In genomic region chr8:106210821-106211345, GRCm38 (mm10) we compare ENCODE assay signal across 8 mouse cellular contexts. TPM values are rescaled to one million over a fixed set of nuclear protein-coding genes. Genes with fewer than 3 reads are reported as not detected.
DNase-seq lines count a peak whose midpoint lies in the region; ATAC-seq and TF ChIP-seq lines count a peak whose summit lies in the region.

Gene Slc7a6os, minus strand, starts transcription at chr8:106210935.
Gene Prmt7, plus strand, starts transcription at chr8:106210936.

- peak; percentile 99 for ATAC-seq in hindbrain, embryonic 16.5 days
- peak; percentile 99 for ATAC-seq in megakaryocyte, adult 5-6 weeks (ENCODE audit: poor library complexity, severe bottlenecking)

- DNase-seq in T-cell, adult 2 months (ENCODE audit: low spot score), result peak; percentile 93
- DNase-seq in cerebellum, postnatal 36 days, result peak; percentile 98
- peak; percentile 96 for DNase-seq in gastrocnemius, adult 18-20 months (ENCODE audit: low spot score)
- peak; percentile 96 to 98 for DNase-seq in left cerebral cortex, adult 2 months (ENCODE audit: extremely low spot score in 1 of 2, low spot score in 2 of 2)
- DNase-seq in right cerebral cortex, adult 2 months (ENCODE audit: low spot score in 2 of 2), result peak; percentile 97 to 98
- DNase-seq in urinary bladder, postnatal 14 days (ENCODE audit: low spot score), result peak; percentile 97

- peak within 1 kb of the TSS; percentile 92 for H3K4me3 ChIP-seq in hindbrain, embryonic 16.5 days (ENCODE audit: low read length)
- peak within 1 kb of the TSS; percentile 89 for H3K4me3 ChIP-seq in left cerebral cortex, adult 2 months

- no peaks in the 10 kb centered on the region for H3K27me3 ChIP-seq in hindbrain, embryonic 16.5 days (replicated peaks; ENCODE audit: control insufficient read depth, insufficient read depth, low read length)

- peak within 1 kb of the TSS; percentile 72 for H3K4me2 ChIP-seq in hindbrain, embryonic 16.5 days (ENCODE audit: low read length)

- TF ChIP-seq CTCF in left cerebral cortex, adult 2 months (IDR thresholded peaks at IDR 0.05), result no peak; the same call in 1 of the 2 replicates

- intact Hi-C loops in left cerebral cortex, adult 2 months (cut with DNase I), result loop anchor here (2.0 to 10.0 kb wide), 4 partner anchors 42 to 1154 kb away; partner anchors contain the start of genes Slc7a6 and Smpd3

- H3K36me3 ChIP-seq in hindbrain, embryonic 16.5 days (ENCODE audit: control insufficient read depth, insufficient read depth, low read length), result peaks cover 4% of the 10 kb centered on the region; the same call in 1 of the 2 replicates

- H3K27ac ChIP-seq in hindbrain, embryonic 16.5 days (ENCODE audit: low read depth, low read length), result peak within 1 kb of the TSS; percentile 97
- peak within 1 kb of the TSS; percentile 96 for H3K27ac ChIP-seq in left cerebral cortex, adult 2 months

- WGBS in hindbrain, embryonic 16.5 days, result under 1% methylated on average over 47 of the region's 52 CpGs

- H3K9me3 ChIP-seq in hindbrain, embryonic 16.5 days (ENCODE audit: control insufficient read depth, low read length), result no peaks in the 10 kb centered on the region

- H3K9ac ChIP-seq in hindbrain, embryonic 16.5 days (ENCODE audit: low read depth, low read length), result peak within 1 kb of the TSS; percentile 95

- H3K4me1 ChIP-seq in hindbrain, embryonic 16.5 days (ENCODE audit: control insufficient read depth, insufficient read depth, low read depth, low read length), result peaks cover 12% of the 10 kb centered on the region

RNA-seq across cellular contexts. Expression of gene Slc7a6os, which starts in this region (rescaled TPM):
- 1 to 10 TPM; 9.5 to 9.7 TPM for total RNA-seq in gastrocnemius, adult 18-20 months (2021)
- 28.4 and 29.9 TPM in 2 replicates for polyA plus RNA-seq in hindbrain, embryonic 16.5 days (2015; fragmentation: Nextera tagmentation; extraction: Ambion mirVana)
- total RNA-seq in left cerebral cortex, adult 2 months (2021), result 10 to 100 TPM; 28.5 to 29.4 TPM
- 34.1 and 36.0 TPM in 2 replicates for total RNA-seq in megakaryocyte, adult 5-6 weeks (2015)
- 24.8 and 34.4 TPM in 2 replicates for total RNA-seq in megakaryocyte, adult 5-6 weeks (2017)

RNA-seq across cellular contexts. Expression of gene Prmt7, which starts in this region (rescaled TPM):
- 10 to 100 TPM; 27.2 to 30.3 TPM for total RNA-seq in gastrocnemius, adult 18-20 months (2021)
- polyA plus RNA-seq in hindbrain, embryonic 16.5 days (2015; fragmentation: Nextera tagmentation; extraction: Ambion mirVana), result 64.7 and 64.8 TPM in 2 replicates
- total RNA-seq in left cerebral cortex, adult 2 months (2021), result 10 to 100 TPM; 36.5 to 39.4 TPM
- total RNA-seq in megakaryocyte, adult 5-6 weeks (2015), result 2.7 and 3.7 TPM in 2 replicates
- 10.3 and 11.6 TPM in 2 replicates for total RNA-seq in megakaryocyte, adult 5-6 weeks (2017)

Comparison
In these comparisons a context has a peak if more than half of its experiments do, and no peak if none do; other contexts are left out.
1. Peak in every context shown above with its lines: DNase-seq, ATAC-seq, H3K4me3 ChIP-seq and H3K27ac ChIP-seq.